Mouse (Mus musculus) liver, embryonic 14.5 days (tissue): Measurements from ENCODE around the gene Gpr3.

Experiments
- CTCF ChIP-seq: IDR thresholded peaks from 2 replicates; pipeline ENCODE4 v1.5.1; 2016; ENCODE audit warnings: antibody characterized with exemption, low read depth, control low read depth
- EP300 ChIP-seq: IDR thresholded peaks from 2 replicates; pipeline ENCODE4 v1.6.1; 2016; ENCODE audit warnings: antibody characterized with exemption, low read depth

GRCm38 (mm10) chr4:133227636-133228035 is 15.3 kb upstream of the Gpr3 start:
- TF ChIP-seq EP300: no peak
- TF ChIP-seq CTCF: no peak
